Mouse (Mus musculus): ENCODE data around the gene Parvb.
A peak's percentile ranks its signal among the peaks of the same experiment; 100 is the strongest.

Parvb gene

GRCm38 (mm10) chr15:84328870-84329269, 97.0 kb downstream of the Parvb start:
- no peak for DNase-seq

GRCm38 (mm10) chr15:84329940-84330339, 98.1 kb downstream of the Parvb start:
- peak in 1 of 2 experiments; percentile 52 for DNase-seq

GRCm38 (mm10) chr15:84331066-84331612, 99.3 kb downstream of the Parvb start:
- DNase-seq, result peak in 1 of 2 experiments; percentile 59

GRCm38 (mm10) chr15:84336281-84336817, 104.5 kb downstream of the Parvb start:
- DNase-seq, result no peak

GRCm38 (mm10) chr15:84337599-84337998, 105.8 kb downstream of the Parvb start:
- DNase-seq, result no peak

- no peak for DNase-seq
Observed at GRCm38 (mm10) chr15:84340926-84341325, 109.1 kb downstream of the Parvb start.

GRCm38 (mm10) chr15:84348769-84349168, 116.9 kb downstream of the Parvb start:
- no peak for DNase-seq

GRCm38 (mm10) chr15:84349915-84350738, 118.3 kb downstream of the Parvb start:
- peak in 1 of 2 experiments; percentile 27 for DNase-seq

- DNase-seq, result no peak
Observed at GRCm38 (mm10) chr15:84351342-84351741, 119.5 kb downstream of the Parvb start.

GRCm38 (mm10) chr15:84351915-84352844, 120.3 kb downstream of the Parvb start:
- peak; percentile 25 to 47 for DNase-seq

GRCm38 (mm10) chr15:84355081-84355480, 123.2 kb downstream of the Parvb start:
- DNase-seq, result no peak

GRCm38 (mm10) chr15:84364746-84365145, 132.9 kb downstream of the Parvb start:
- DNase-seq, result no peak

All from kidney, postnatal 4 days (tissue).